7 mouse cellular contexts compared by ENCODE assay signal in genomic region chr14:12208554-12208953, GRCm38 (mm10).
DNase-seq lines count a peak whose midpoint lies in the region; ATAC-seq and TF ChIP-seq lines count a peak whose summit lies in the region.

No protein-coding gene starts in this region.

- no peak for TF ChIP-seq EP300 in CH12.LX (IDR thresholded peaks at IDR 0.05; ENCODE audit: low read length)

- H3K4me1 ChIP-seq in CH12.LX (ENCODE audit: control insufficient read depth in 1 of 2, insufficient read depth in 2 of 2) = peaks cover 0 to 6% of the 10 kb centered on the region in 2 experiments; a peak in 2 of 4 replicates
- no peaks in the 10 kb centered on the region for H3K4me1 ChIP-seq in embryonic facial prominence, embryonic 10.5 days

- no peak overlapping the region for H3K9ac ChIP-seq in CH12.LX (ENCODE audit: insufficient read depth, low read depth)

- dilution Hi-C loops in CH12.LX (cut with MboI; ENCODE audit: extremely low pct_ligation_motif_present, extremely low pct_unique_long_range_greater_than_20kb, low sequenced_read_pairs) = no loop called here

- peak in 1 of 2 experiments; percentile 30 for DNase-seq in layer of hippocampus, adult 2 months (ENCODE audit: low spot score in 2 of 2)
- DNase-seq in layer of hippocampus, adult 9-11 months = no peak
- DNase-seq in CH12.LX (ENCODE audit: extremely low read depth) (peak; percentile 48), Patski (ENCODE audit: low read depth, low spot score) (no peak)
- DNase-seq in embryonic facial prominence, embryonic 10.5 days (ENCODE audit: low spot score) = peak; percentile 25
- peak; percentile 38 for DNase-seq in right cerebral cortex, postnatal 14 days
- no peak for DNase-seq in urinary bladder, adult 2 months (ENCODE audit: low spot score)

- 96% methylated on average over 2 of the region's 2 CpGs for WGBS in embryonic facial prominence, embryonic 10.5 days

- POLR2A ChIA-PET in Patski (lab: Charles Lee) = no interaction called here

- no peak overlapping the region for H3K4me2 ChIP-seq in CH12.LX (ENCODE audit: insufficient read depth, low read depth, poor library complexity, severe bottlenecking)

- ATAC-seq in Patski = no peak

- H3K79me2 ChIP-seq in CH12.LX (replicated peaks; ENCODE audit: control insufficient read depth, extremely low read depth, insufficient read depth, poor library complexity, severe bottlenecking) = no peaks in the 10 kb centered on the region

- H3K4me3 ChIP-seq in layer of hippocampus, adult 2 months = no peak overlapping the region
- no peak overlapping the region for H3K4me3 ChIP-seq in CH12.LX (replicated peaks in 1 of 3; ENCODE audit: low read depth in 2 of 3, low read length in 2 of 3, poor library complexity in 1 of 3)
- no peak overlapping the region for H3K4me3 ChIP-seq in embryonic facial prominence, embryonic 10.5 days

- no peak for TF ChIP-seq POLR2A in CH12.LX (IDR thresholded peaks at IDR 0.05; ENCODE audit: low read depth, low read length)

- H3K27ac ChIP-seq in layer of hippocampus, adult 2 months = no peak overlapping the region
- H3K27ac ChIP-seq in CH12.LX (ENCODE audit: insufficient read depth, low read depth) = no peak overlapping the region
- no peak overlapping the region for H3K27ac ChIP-seq in embryonic facial prominence, embryonic 10.5 days (replicated peaks)

- peak; percentile 81 for TF ChIP-seq RAD21 in CH12.LX (IDR thresholded peaks at IDR 0.05; ENCODE audit: low read depth, low read length)

- in situ Hi-C loops in CH12.LX (cut with MboI; ENCODE audit: low pct_ligation_motif_present, low pct_unique_long_range_greater_than_20kb, low sequenced_read_pairs) = no loop called here
- in situ Hi-C loops in Patski (cut with MboI; ENCODE audit: low pct_unique_long_range_greater_than_20kb) = loop anchor here (10.0 kb wide), 1 partner anchor 326 kb away; no protein-coding TSS in a partner anchor

- no peaks in the 10 kb centered on the region for H3K36me3 ChIP-seq in CH12.LX (replicated peaks in 1 of 2; ENCODE audit: control insufficient read depth in 1 of 2, insufficient read depth in 1 of 2, low read length in 1 of 2)
- peaks cover 17% of the 10 kb centered on the region for H3K36me3 ChIP-seq in embryonic facial prominence, embryonic 10.5 days (replicated peaks)

- H3K9me3 ChIP-seq in CH12.LX (replicated peaks; ENCODE audit: low read length) = no peaks in the 10 kb centered on the region
- H3K9me3 ChIP-seq in embryonic facial prominence, embryonic 10.5 days = no peaks in the 10 kb centered on the region

- no peaks in the 10 kb centered on the region for H3K27me3 ChIP-seq in CH12.LX (replicated peaks)
- H3K27me3 ChIP-seq in Patski = no peaks in the 10 kb centered on the region
- no peaks in the 10 kb centered on the region for H3K27me3 ChIP-seq in embryonic facial prominence, embryonic 10.5 days (replicated peaks; ENCODE audit: low read depth, poor library complexity, severe bottlenecking)

- CTCF ChIA-PET in Patski (lab: Charles Lee) = interaction anchor here (1.0 to 1.7 kb wide), 4 partner anchors 8 to 15 kb away, joined by 3 to 5 read pairs (median 4); no protein-coding TSS in a partner anchor

- TF ChIP-seq CTCF in layer of hippocampus, adult 2 months (conservative IDR thresholded peaks at IDR 0.05) = peak; percentile 83
- peak; percentile 79 to 80 for TF ChIP-seq CTCF in CH12.LX (conservative IDR thresholded peaks at IDR 0.05 in 1 of 2, IDR thresholded peaks at IDR 0.05 in 1 of 2; ENCODE audit: low read depth in 2 of 2, low read length in 2 of 2)
- peak; percentile 77 for TF ChIP-seq CTCF in Patski (IDR thresholded peaks at IDR 0.05)

TF ChIP-seq in CH12.LX, 34 proteins besides CTCF, POLR2A, EP300 and RAD21:
- TF ChIP-seq KAT2A (IDR thresholded peaks at IDR 0.05; ENCODE audit: insufficient replicate concordance, low read length) (no peak), ELF1 (IDR thresholded peaks at IDR 0.05; ENCODE audit: low read depth, low read length) (no peak), SMC3 (IDR thresholded peaks at IDR 0.05; ENCODE audit: low read depth, low read length) (peak; percentile 75)

Comparison
In these comparisons a context has a peak if more than half of its experiments do, and no peak if none do; other contexts are left out.
1. DNase-seq: peak in CH12.LX (single experiment), embryonic facial prominence, embryonic 10.5 days (single experiment) and right cerebral cortex, postnatal 14 days (single experiment); none in layer of hippocampus, adult 9-11 months (single experiment), Patski (single experiment) and urinary bladder, adult 2 months (single experiment).
2. Peak in every context shown above with its lines, with median percentiles within 50 percentile points of each other: CTCF ChIP-seq.